Mouse (Mus musculus) kidney, adult 2 months (tissue): ENCODE results near the gene Creb5. TPM values are rescaled to one million over a fixed set of nuclear protein-coding genes. Genes with fewer than 3 reads are reported as not detected.

Experiments
- DNase-seq: peaks from one replicate; pipeline ENCODE4 v3.0.0; 2021
- H3K27ac ChIP-seq: fragments of 200-500 bp; 2 replicates; pipeline ENCODE4 v1.5.1; 2012; ENCODE audit warnings: low read depth, low read length, control low read depth, inconsistent platforms; ENCODE audit not compliant: insufficient read depth
- H3K27me3 ChIP-seq: fragments of 200-500 bp; replicated peaks from 2 replicates; pipeline ENCODE4 v1.6.1; 2012; ENCODE audit warnings: mild to moderate bottlenecking, moderate library complexity, low read length, inconsistent platforms; ENCODE audit not compliant: control insufficient read depth, insufficient read depth
- H3K36me3 ChIP-seq: fragments of 200-500 bp; 2 replicates; pipeline ENCODE4 v1.6.1; 2012; ENCODE audit warnings: mild to moderate bottlenecking, moderate library complexity, low read length, inconsistent platforms; ENCODE audit not compliant: control insufficient read depth, insufficient read depth
- H3K4me1 ChIP-seq: fragments of 200-500 bp; 2 replicates; pipeline ENCODE4 v1.6.1; 2011; ENCODE audit warnings: low read length; ENCODE audit not compliant: control insufficient read depth, insufficient read depth
- H3K4me3 ChIP-seq: fragments of 200-500 bp; 2 replicates; pipeline ENCODE4 v1.5.1; 2011; ENCODE audit warnings: mild to moderate bottlenecking, low read depth, low read length, control low read depth; ENCODE audit not compliant: insufficient read depth
- CTCF ChIP-seq: fragments of 200-500 bp; conservative IDR thresholded peaks from 2 replicates; pipeline ENCODE4 v1.5.1; 2011; ENCODE audit warnings: low read depth, mild to moderate bottlenecking, control low read depth, low read length, moderate library complexity, mixed read lengths; ENCODE audit not compliant: insufficient read depth, insufficient read length
- POLR2A ChIP-seq: fragments of 200-500 bp; IDR thresholded peaks from one replicate; pipeline ENCODE4 v1.6.1; 2011; ENCODE audit warnings: low read depth, low read length, control low read depth
- WGBS: fragments of 180-500 bp; shearing (Covaris S2); methylation state at CpG from one replicate; pipeline ENCODE4 v1.1.7; 2018; 5-methylcytosine and 5-hydroxymethylcytosine counted together
- polyA plus RNA-seq: library from polyadenylated mRNA; depleted of rRNA; stranded (reverse); fragments of >200 nt; gene quantifications from 2 replicates; pipeline ENCODE4 v1.2.3, GENCODE M21; 2012

Gene Creb5
- polyA plus RNA-seq, 1 experiment, result 0.67 TPM

GRCm38 (mm10) chr6:53644056-53644455, 357.0 kb downstream of the Creb5 start:
- H3K27me3 ChIP-seq, result no peaks in the 10 kb centered on the region
- H3K27ac ChIP-seq, result no peak overlapping the region
- WGBS, result 83% methylated on average over 6 of the region's 6 CpGs
- no peak for DNase-seq
- no peak overlapping the region for H3K4me3 ChIP-seq
- H3K4me1 ChIP-seq, result no peaks in the 10 kb centered on the region
- H3K36me3 ChIP-seq, result no peaks in the 10 kb centered on the region
- TF ChIP-seq POLR2A, result no peak
- TF ChIP-seq CTCF, result no peak

GRCm38 (mm10) chr6:53644971-53645370, 357.9 kb downstream of the Creb5 start:
- Histone ChIP-seq H3K4me1 (no peaks in the 10 kb centered on the region), H3K4me3 (no peak overlapping the region), H3K36me3 (no peaks in the 10 kb centered on the region), H3K27ac (no peak overlapping the region), H3K27me3 (no peaks in the 10 kb centered on the region)
- 89% methylated on average over 7 of the region's 7 CpGs for WGBS
- TF ChIP-seq POLR2A (no peak), CTCF (no peak)
- no peak for DNase-seq

GRCm38 (mm10) chr6:53649782-53650181, 362.7 kb downstream of the Creb5 start:
- Histone ChIP-seq H3K27ac (no peak overlapping the region), H3K36me3 (no peaks in the 10 kb centered on the region), H3K4me3 (no peak overlapping the region), H3K4me1 (no peaks in the 10 kb centered on the region), H3K27me3 (no peaks in the 10 kb centered on the region)
- no peak for DNase-seq
- TF ChIP-seq CTCF, result no peak
- WGBS, result 79% methylated on average over 1 of the region's 1 CpGs

DNA sequence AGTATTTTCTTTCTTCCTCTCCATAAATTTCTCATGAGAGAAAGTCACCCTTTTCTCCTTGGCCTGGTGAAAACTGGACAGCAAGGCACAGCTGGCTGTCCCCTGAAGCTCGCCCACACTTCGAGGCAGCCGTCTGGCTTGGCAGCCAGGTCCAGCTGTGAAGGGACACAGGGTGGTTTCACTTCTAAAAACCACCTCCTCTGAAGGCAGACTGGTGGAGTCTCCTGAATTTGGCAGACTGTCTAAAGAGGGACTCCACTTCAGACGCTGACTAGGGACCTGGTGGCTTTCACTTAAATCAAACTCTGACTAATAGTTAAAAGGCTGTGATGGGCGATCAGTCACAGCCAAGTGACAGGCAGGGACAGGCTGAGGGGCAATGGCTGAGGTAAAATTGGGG, 365.6 kb downstream of the Creb5 start:
- TF ChIP-seq POLR2A, result no peak
- TF ChIP-seq CTCF, result no peak
- Histone ChIP-seq H3K4me1 (no peaks in the 10 kb centered on the region), H3K36me3 (no peaks in the 10 kb centered on the region), H3K27me3 (no peaks in the 10 kb centered on the region; the same call in 1 of the 2 replicates), H3K27ac (no peak overlapping the region), H3K4me3 (no peak overlapping the region)
- 82% methylated on average over 5 of the region's 5 CpGs for WGBS
- no peak for DNase-seq

DNA sequence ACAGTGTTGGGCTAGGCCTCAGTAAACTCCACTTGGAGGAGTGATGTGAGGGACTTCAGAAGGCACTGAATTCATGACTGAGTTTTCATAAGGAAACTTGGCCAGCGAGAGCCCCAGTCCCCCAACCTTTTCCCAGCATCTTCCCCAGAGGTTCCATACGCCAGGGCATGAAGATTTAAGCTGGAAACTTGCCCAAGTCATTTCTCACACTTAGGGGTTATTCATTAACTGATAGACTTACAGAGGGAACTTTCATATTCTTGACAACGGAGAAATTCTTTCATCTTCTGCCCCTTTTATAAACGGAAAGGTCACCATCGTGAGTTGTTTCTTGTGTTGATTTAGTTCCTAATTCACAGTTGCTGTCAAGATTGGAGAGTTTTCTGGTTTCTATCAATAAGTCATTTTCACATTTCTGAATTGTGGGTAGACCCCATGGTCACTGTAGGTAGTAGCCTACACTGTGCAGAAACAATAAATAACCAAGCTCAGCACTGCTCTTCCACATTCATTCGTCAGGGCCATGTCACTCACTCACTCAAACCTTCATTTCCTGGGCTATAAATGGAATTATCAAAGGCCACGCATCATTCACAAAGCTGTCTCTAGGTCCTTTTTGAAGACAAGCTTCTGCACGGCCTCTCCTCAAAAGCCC, 366.8 kb downstream of the Creb5 start:
- no peak for TF ChIP-seq POLR2A
- no peak for TF ChIP-seq CTCF
- Histone ChIP-seq H3K4me3 (no peak overlapping the region), H3K36me3 (no peaks in the 10 kb centered on the region), H3K27ac (no peak overlapping the region), H3K4me1 (no peaks in the 10 kb centered on the region), H3K27me3 (no peaks in the 10 kb centered on the region; the same call in 1 of the 2 replicates)
- peak; percentile 13 for DNase-seq
- WGBS, result 54% methylated on average over 8 of the region's 8 CpGs

DNA sequence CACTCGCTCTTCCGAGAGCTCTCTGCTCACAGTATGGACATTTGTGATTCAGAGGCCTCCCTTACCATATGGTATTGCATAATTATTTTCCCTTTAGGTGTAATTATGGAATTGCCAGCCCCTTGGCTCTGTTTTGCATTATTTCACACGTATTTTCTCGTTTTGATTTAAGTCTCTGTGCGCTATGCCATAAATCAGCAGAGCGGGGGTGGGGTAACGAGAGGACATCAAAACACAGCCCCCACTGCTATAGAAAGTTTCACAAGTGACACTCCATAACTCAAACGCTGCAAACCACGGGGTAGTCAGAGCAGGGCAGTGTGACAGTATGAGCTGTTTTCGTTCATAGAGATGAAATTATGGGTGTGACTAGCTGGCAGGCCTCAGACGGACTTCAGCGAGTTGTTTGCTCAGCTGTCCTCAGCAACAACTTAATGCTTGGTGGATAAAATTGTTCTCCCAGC, 367.3 kb downstream of the Creb5 start:
- Histone ChIP-seq H3K4me1 (no peaks in the 10 kb centered on the region), H3K4me3 (no peak overlapping the region), H3K36me3 (no peaks in the 10 kb centered on the region), H3K27me3 (no peaks in the 10 kb centered on the region; the same call in 1 of the 2 replicates), H3K27ac (no peak overlapping the region)
- WGBS, result 56% methylated on average over 12 of the region's 12 CpGs
- peak; percentile 15 for DNase-seq
- TF ChIP-seq CTCF, result no peak
- TF ChIP-seq POLR2A, result no peak

DNA sequence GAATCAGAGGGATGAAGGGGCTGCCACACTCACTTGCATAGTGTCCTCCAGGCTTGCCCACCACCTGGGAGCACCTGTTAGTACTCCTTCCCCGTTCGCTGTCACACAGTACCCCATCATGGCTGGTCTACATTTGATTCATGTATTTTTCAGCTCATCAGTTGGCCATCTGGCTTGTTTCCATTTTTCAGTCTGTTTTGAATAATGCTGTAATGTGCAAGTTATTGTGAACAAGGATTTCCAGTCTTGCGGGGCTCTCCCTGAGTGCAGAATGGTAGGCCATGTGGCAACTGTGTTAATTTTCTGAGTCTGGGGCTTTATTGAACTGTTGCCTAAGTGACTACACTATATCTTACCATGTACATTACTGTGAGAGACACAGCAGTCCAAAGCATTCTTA, 369.4 kb downstream of the Creb5 start:
- no peak for TF ChIP-seq CTCF
- TF ChIP-seq POLR2A, result no peak
- no peaks in the 10 kb centered on the region; the same call in 1 of the 2 replicates for H3K27me3 ChIP-seq
- H3K4me1 ChIP-seq, result no peaks in the 10 kb centered on the region
- no peak overlapping the region for H3K27ac ChIP-seq
- no peak overlapping the region for H3K4me3 ChIP-seq
- no peaks in the 10 kb centered on the region for H3K36me3 ChIP-seq
- 94% methylated on average over 3 of the region's 3 CpGs for WGBS
- DNase-seq, result no peak
